Mouse (Mus musculus) hindbrain, embryonic 12.5 days (tissue): ENCODE results near the gene Plcl2. TPM values are rescaled to one million over a fixed set of nuclear protein-coding genes. Genes with fewer than 3 reads are reported as not detected.

Experiments used
- ATAC-seq: fragments of 200-750 bp; cut with Nextera tagmentation; 2 replicates; pipeline ENCODE4 v1.8.0; 2017; ENCODE audit warnings: moderate TSS enrichment; ENCODE audit not compliant: low FRiP score
- H3K27ac ChIP-seq: fragments of 300-500 bp; sonication (generic); 2 replicates; pipeline ENCODE4 v1.5.1; 2016; ENCODE audit warnings: mild to moderate bottlenecking
- H3K27me3 ChIP-seq: fragments of 300-500 bp; sonication (generic); 2 replicates; pipeline ENCODE4 v1.6.1; 2016; ENCODE audit warnings: mild to moderate bottlenecking
- H3K36me3 ChIP-seq: fragments of 300-500 bp; sonication (generic); 2 replicates; pipeline ENCODE4 v1.6.1; 2016; ENCODE audit warnings: mild to moderate bottlenecking
- H3K4me1 ChIP-seq: fragments of 300-500 bp; sonication (generic); 2 replicates; pipeline ENCODE4 v1.6.1; 2016
- H3K4me2 ChIP-seq: fragments of 300-500 bp; sonication (generic); replicated peaks from 2 replicates; pipeline ENCODE4 v1.6.1; 2016; ENCODE audit warnings: mild to moderate bottlenecking
- H3K4me3 ChIP-seq: fragments of 300-500 bp; sonication (generic); 2 replicates; pipeline ENCODE4 v1.5.1; 2016; ENCODE audit warnings: mild to moderate bottlenecking
- H3K9ac ChIP-seq: fragments of 300-500 bp; sonication (generic); 2 replicates; pipeline ENCODE4 v1.6.1; 2016; ENCODE audit warnings: mild to moderate bottlenecking, moderate library complexity
- H3K9me3 ChIP-seq: fragments of 300-500 bp; sonication (generic); replicated peaks from 2 replicates; pipeline ENCODE4 v1.6.1; 2016; ENCODE audit warnings: mild to moderate bottlenecking
- WGBS: fragments of 180-500 bp; shearing (Covaris S2); methylation state at CpG from one replicate; pipeline ENCODE4 v1.1.7; 2016; 5-methylcytosine and 5-hydroxymethylcytosine counted together
- polyA plus RNA-seq: library from polyadenylated mRNA; unstranded; fragments of >200 nt; fragmentation: Nextera tagmentation; extraction: Ambion mirVana; gene quantifications from 2 replicates; pipeline ENCODE4 v1.2.1, GENCODE M21; 2016

The Plcl2 gene
- polyA plus RNA-seq, 1 experiment from 2014 or later = 9.2 TPM

- no peak overlapping the region for H3K4me2 ChIP-seq
- no peaks in the 10 kb centered on the region for H3K9me3 ChIP-seq
- H3K4me3 ChIP-seq = no peak overlapping the region
- H3K36me3 ChIP-seq = no peaks in the 10 kb centered on the region
- no peak overlapping the region for H3K9ac ChIP-seq
- no peaks in the 10 kb centered on the region for H3K27me3 ChIP-seq
- no peak overlapping the region for H3K27ac ChIP-seq
- H3K4me1 ChIP-seq = no peaks in the 10 kb centered on the region
- 91% methylated on average over 3 of the region's 3 CpGs for WGBS
- ATAC-seq = no peak
These were observed 21.5 kb upstream of the Plcl2 start for GRCm38 (mm10) chr17:50487670-50488069.

GRCm38 (mm10) chr17:50488406-50488805, 20.8 kb upstream of the Plcl2 start:
- Histone ChIP-seq H3K27ac (no peak overlapping the region), H3K4me3 (no peak overlapping the region), H3K9ac (no peak overlapping the region), H3K4me1 (no peaks in the 10 kb centered on the region), H3K4me2 (no peak overlapping the region), H3K9me3 (no peaks in the 10 kb centered on the region), H3K36me3 (no peaks in the 10 kb centered on the region), H3K27me3 (no peaks in the 10 kb centered on the region)
- 82% methylated on average over 3 of the region's 3 CpGs for WGBS
- ATAC-seq = no peak

- no peak overlapping the region for H3K4me2 ChIP-seq
- no peak overlapping the region for H3K27ac ChIP-seq
- no peaks in the 10 kb centered on the region for H3K36me3 ChIP-seq
- no peaks in the 10 kb centered on the region for H3K9me3 ChIP-seq
- H3K27me3 ChIP-seq = no peaks in the 10 kb centered on the region
- H3K9ac ChIP-seq = no peak overlapping the region
- no peak for ATAC-seq
- no peak overlapping the region for H3K4me3 ChIP-seq
- 89% methylated on average over 2 of the region's 2 CpGs for WGBS
- H3K4me1 ChIP-seq = no peaks in the 10 kb centered on the region
These were observed 20.3 kb upstream of the Plcl2 start for GRCm38 (mm10) chr17:50488895-50489294.

GRCm38 (mm10) chr17:50490644-50491430, 18.4 kb upstream of the Plcl2 start:
- no peaks in the 10 kb centered on the region for H3K27me3 ChIP-seq
- H3K9ac ChIP-seq = no peak overlapping the region
- H3K4me2 ChIP-seq = no peak overlapping the region
- WGBS = 91% methylated on average over 11 of the region's 11 CpGs
- H3K36me3 ChIP-seq = no peaks in the 10 kb centered on the region
- H3K27ac ChIP-seq = no peak overlapping the region
- no peak for ATAC-seq
- no peaks in the 10 kb centered on the region for H3K4me1 ChIP-seq
- H3K9me3 ChIP-seq = no peaks in the 10 kb centered on the region
- H3K4me3 ChIP-seq = no peak overlapping the region

- no peak overlapping the region for H3K27ac ChIP-seq
- 87% methylated on average over 3 of the region's 3 CpGs for WGBS
- H3K4me1 ChIP-seq = no peaks in the 10 kb centered on the region
- no peak for ATAC-seq
- no peaks in the 10 kb centered on the region for H3K36me3 ChIP-seq
- H3K27me3 ChIP-seq = no peaks in the 10 kb centered on the region
- H3K9me3 ChIP-seq = no peaks in the 10 kb centered on the region
- no peak overlapping the region for H3K4me2 ChIP-seq
- H3K9ac ChIP-seq = no peak overlapping the region
- no peak overlapping the region for H3K4me3 ChIP-seq
These were observed 17.7 kb upstream of the Plcl2 start for GRCm38 (mm10) chr17:50491496-50491895.

GRCm38 (mm10) chr17:50495216-50495889, 13.8 kb upstream of the Plcl2 start:
- Histone ChIP-seq H3K4me2 (no peak overlapping the region), H3K9ac (no peak overlapping the region), H3K36me3 (no peaks in the 10 kb centered on the region), H3K4me3 (no peak overlapping the region), H3K27ac (no peak overlapping the region), H3K27me3 (0 out of 2 replicates have a peak, but pooled peaks cover 2% of the 10 kb centered on the region), H3K9me3 (no peaks in the 10 kb centered on the region), H3K4me1 (0 out of 2 replicates have a peak, but pooled peaks cover 4% of the 10 kb centered on the region)
- ATAC-seq = no peak
- 77% methylated on average over 10 of the region's 10 CpGs for WGBS

- H3K27ac ChIP-seq = no peak overlapping the region
- H3K36me3 ChIP-seq = no peaks in the 10 kb centered on the region
- 0 out of 2 replicates have a peak, but pooled peaks cover 4% of the 10 kb centered on the region for H3K4me1 ChIP-seq
- no peak overlapping the region for H3K4me3 ChIP-seq
- no peak for ATAC-seq
- H3K9me3 ChIP-seq = no peaks in the 10 kb centered on the region
- H3K4me2 ChIP-seq = no peak overlapping the region
- H3K27me3 ChIP-seq = 0 out of 2 replicates have a peak, but pooled peaks cover 2% of the 10 kb centered on the region
- 47% methylated on average over 7 of the region's 7 CpGs for WGBS
- no peak overlapping the region for H3K9ac ChIP-seq
These were observed 11.0 kb upstream of the Plcl2 start for GRCm38 (mm10) chr17:50498062-50498697.

GRCm38 (mm10) chr17:50499091-50499790, 10.0 kb upstream of the Plcl2 start:
- no peak for ATAC-seq
- Histone ChIP-seq H3K9me3 (no peaks in the 10 kb centered on the region), H3K9ac (no peak overlapping the region), H3K4me3 (no peak overlapping the region), H3K4me1 (0 out of 2 replicates have a peak, but pooled peaks cover 4% of the 10 kb centered on the region), H3K27ac (no peak overlapping the region), H3K36me3 (no peaks in the 10 kb centered on the region), H3K27me3 (0 out of 2 replicates have a peak, but pooled peaks cover 2% of the 10 kb centered on the region), H3K4me2 (no peak overlapping the region)
- 65% methylated on average over 16 of the region's 16 CpGs for whole genome bisulfite sequencing

GRCm38 (mm10) chr17:50500806-50501205, 8.4 kb upstream of the Plcl2 start:
- H3K4me2 ChIP-seq = no peak overlapping the region
- no peak overlapping the region for H3K4me3 ChIP-seq
- no peak for ATAC-seq
- 0 out of 2 replicates have a peak, but pooled peaks cover 2% of the 10 kb centered on the region for H3K27me3 ChIP-seq
- 70% methylated on average over 6 of the region's 6 CpGs for WGBS
- H3K27ac ChIP-seq = no peak overlapping the region
- no peaks in the 10 kb centered on the region for H3K36me3 ChIP-seq
- H3K9me3 ChIP-seq = no peaks in the 10 kb centered on the region
- 0 out of 2 replicates have a peak, but pooled peaks cover 4% of the 10 kb centered on the region for H3K4me1 ChIP-seq
- H3K9ac ChIP-seq = no peak overlapping the region

GRCm38 (mm10) chr17:50503075-50503474, 6.1 kb upstream of the Plcl2 start:
- Histone ChIP-seq H3K9me3 (no peaks in the 10 kb centered on the region), H3K4me3 (no peak overlapping the region), H3K4me1 (0 out of 2 replicates have a peak, but pooled peaks cover 4% of the 10 kb centered on the region), H3K9ac (no peak overlapping the region), H3K4me2 (no peak overlapping the region), H3K27ac (no peak overlapping the region), H3K27me3 (no peaks in the 10 kb centered on the region), H3K36me3 (no peaks in the 10 kb centered on the region)
- 89% methylated on average over 7 of the region's 7 CpGs for WGBS
- no peak for ATAC-seq

GRCm38 (mm10) chr17:50504070-50504846, 4.9 kb upstream of the Plcl2 start:
- no peaks in the 10 kb centered on the region for H3K36me3 ChIP-seq

More at GRCm38 (mm10) chr17:50504070-50504846, 4.9 kb upstream of the Plcl2 start:
- Histone ChIP-seq H3K27ac (no peak overlapping the region), H3K9ac (no peak overlapping the region), H3K4me1 (peaks cover 3% of the 10 kb centered on the region; the same call in 1 of the 2 replicates), H3K9me3 (no peaks in the 10 kb centered on the region), H3K4me3 (no peak overlapping the region), H3K4me2 (no peak overlapping the region), H3K27me3 (no peaks in the 10 kb centered on the region)
- 83% methylated on average over 6 of the region's 6 CpGs for WGBS
- ATAC-seq = no peak
